Mouse (Mus musculus) heart, postnatal 14 days (tissue): Measurements from ENCODE around the gene Vps37d. TPM values are rescaled to one million over a fixed set of nuclear protein-coding genes. Genes with fewer than 3 reads are reported as not detected.
A peak's percentile ranks its signal among the peaks of the same experiment; 100 is the strongest.

Source experiments
- DNase-seq, 2 experiments: peaks; one replicate each; pipeline ENCODE4 v3.0.0; 2021 to 2022
- intact Hi-C: fragments of 180-260 bp; cut with DNase I; formaldehyde crosslinking; loops from one replicate; pipeline ENCODE4 v1.15.1; 2025
- long read RNA-seq, 2 experiments: library from polyadenylated mRNA; stranded (forward); transcript quantifications; one replicate each; pipeline ENCODE4 v2.0.0; 2021
- total RNA-seq, 2 experiments: library from RNA; stranded (reverse); gene quantifications; 2 replicates each; pipeline ENCODE4 v1.2.3; 2021

Gene Vps37d
- total RNA-seq = 1 to 10 TPM in 1 of 2 experiments, under 1 TPM in 1; 0.98 to 1.2 TPM
- long read RNA-seq, experiment 1, partial matches to known transcripts = 0 of 2 reads
- long read RNA-seq, experiment 1, other reads (novel, unspliced or antisense) = 0 of 2 reads
- long read RNA-seq, experiment 2, partial matches to known transcripts = 0 of 1 reads
- long read RNA-seq, experiment 2, other reads (novel, unspliced or antisense) = 0 of 1 reads

GRCm38 (mm10) chr5:135077564-135078481 is at the start of gene Vps37d:
Vps37d (minus strand) TSS chr5:135078266.
- intact Hi-C loops = no loop called here
- peak; percentile 98 to 99 for DNase-seq

- intact Hi-C loops = no loop called here
- no peak for DNase-seq
Observed at GRCm38 (mm10) chr5:135127669-135128068, 49.6 kb upstream of the Vps37d start.

- DNase-seq = no peak
- intact Hi-C loops = no loop called here
Observed at GRCm38 (mm10) chr5:135126121-135126520, 48.1 kb upstream of the Vps37d start.

DNA sequence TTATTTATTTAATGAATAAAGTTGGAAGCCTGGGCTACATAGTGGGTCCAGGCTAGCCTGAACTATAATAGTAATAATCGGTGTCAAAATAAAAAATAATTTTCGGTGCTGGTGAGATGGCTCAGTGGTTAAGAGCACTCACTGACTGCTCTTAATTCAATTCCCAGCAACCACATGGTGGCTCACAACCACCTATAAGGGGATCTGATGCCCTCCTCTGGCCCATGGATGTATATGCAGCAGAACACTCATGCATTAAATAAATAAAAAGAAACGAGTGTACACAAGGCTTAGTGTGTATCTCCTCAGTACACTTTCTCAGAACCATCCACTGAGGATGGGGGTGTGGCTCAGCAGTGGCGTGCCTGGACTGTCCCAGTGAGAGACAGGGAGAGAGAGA is 42.7 kb upstream of the Vps37d start:
- intact Hi-C loops = no loop called here
- DNase-seq = no peak

DNA sequence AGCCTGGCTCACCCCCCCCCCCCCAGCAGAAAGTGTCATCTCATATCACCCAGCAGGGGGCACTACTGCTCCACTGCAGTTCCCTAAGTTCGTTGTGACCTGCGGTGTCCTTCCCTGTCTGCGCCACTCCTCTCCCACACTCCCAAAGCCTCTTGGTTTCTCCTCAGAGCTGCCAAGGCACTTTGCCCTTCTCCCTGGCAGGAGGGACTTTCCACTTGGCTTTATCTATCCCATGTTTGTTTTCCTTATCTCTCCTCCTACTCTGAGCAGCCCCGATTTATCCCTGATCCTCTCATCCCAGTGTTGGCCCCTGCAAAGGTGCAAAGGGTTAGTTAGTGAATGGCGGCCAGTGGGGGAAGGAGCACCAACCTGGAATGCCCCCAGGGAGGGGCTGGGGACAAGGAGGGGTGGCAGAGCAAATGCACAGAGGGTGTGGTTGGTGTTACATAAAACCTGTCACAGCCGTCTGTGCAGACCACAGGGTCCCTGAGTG is 40.6 kb upstream of the Vps37d start:
- intact Hi-C loops = loop anchor here (1.0 to 5.0 kb wide), 2 partner anchors 73 to 169 kb away; no protein-coding TSS in a partner anchor
- peak; percentile 71 to 77 for DNase-seq

DNA sequence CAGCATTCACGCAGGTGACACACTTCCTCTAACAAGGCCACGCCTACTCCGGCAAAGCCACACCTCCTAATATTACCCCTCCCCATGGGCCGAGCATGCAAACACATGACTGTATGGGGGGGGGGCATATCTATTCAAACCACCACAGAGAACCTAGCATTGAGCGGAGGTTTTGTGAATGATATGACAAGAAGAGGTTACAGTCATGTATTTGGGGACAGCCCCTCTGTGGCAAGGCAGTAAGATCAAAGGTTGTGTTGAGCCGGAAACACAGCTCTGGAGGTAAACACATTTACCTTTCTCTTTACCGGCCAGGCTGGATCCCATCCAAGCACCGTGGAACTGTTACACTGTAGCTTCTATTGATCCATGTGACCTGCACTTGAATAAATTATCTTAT is 37.2 kb upstream of the Vps37d start:
- intact Hi-C loops = loop anchor here (5.0 kb wide), 1 partner anchor 172 kb away; no protein-coding TSS in a partner anchor
- DNase-seq = no peak

DNA sequence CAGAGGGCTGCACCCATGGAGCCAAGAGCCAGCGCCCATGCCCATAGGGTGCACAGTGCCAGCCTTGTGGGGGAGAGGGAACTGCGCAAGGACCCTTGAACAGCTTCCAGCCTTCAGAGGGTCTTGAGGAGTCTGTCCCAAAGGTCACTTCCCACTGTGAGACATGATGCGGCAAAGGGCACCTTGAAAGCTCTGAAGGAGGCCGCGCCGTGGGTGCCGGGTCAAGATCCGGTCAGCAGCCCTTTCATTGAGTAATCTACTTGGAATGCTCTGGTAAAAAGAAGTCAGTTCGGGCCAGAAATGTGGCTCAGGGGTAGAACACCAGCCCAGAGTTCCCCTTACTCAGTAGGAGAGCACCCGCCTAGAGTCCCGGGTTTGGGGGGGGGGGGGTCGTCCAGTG is 35.7 kb upstream of the Vps37d start:
- DNase-seq = no peak
- intact Hi-C loops = no loop called here

- no peak for DNase-seq
- intact Hi-C loops = loop anchor here (10.0 kb wide), 1 partner anchor 95 kb away; no protein-coding TSS in a partner anchor
Observed at GRCm38 (mm10) chr5:135109976-135110375, 31.9 kb upstream of the Vps37d start.

GRCm38 (mm10) chr5:135109426-135109825 is 31.4 kb upstream of the Vps37d start:
- intact Hi-C loops = loop anchor here (10.0 kb wide), 1 partner anchor 95 kb away; no protein-coding TSS in a partner anchor
- no peak for DNase-seq

DNA sequence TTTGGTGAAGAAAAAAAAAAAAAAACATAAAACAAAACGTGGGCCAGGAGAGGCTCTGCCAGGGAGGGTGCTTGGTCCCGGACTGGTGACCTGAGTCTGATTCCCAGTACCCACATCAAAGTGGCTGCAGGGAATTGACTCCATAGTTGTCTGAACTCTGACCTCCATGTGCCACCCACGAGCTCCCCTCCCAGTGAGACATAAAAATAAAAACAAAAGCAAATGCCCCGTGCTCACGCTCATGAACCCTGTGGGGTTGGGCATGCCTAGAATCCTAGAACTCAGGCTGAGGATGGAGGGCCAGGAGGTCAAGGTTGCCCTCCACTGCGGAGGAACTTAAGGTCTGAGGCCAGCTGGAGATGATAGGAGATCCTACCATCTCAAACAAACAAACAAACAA is 31.0 kb upstream of the Vps37d start:
- intact Hi-C loops = loop anchor here (10.0 kb wide), 1 partner anchor 94 kb away; no protein-coding TSS in a partner anchor
- no peak for DNase-seq

DNA sequence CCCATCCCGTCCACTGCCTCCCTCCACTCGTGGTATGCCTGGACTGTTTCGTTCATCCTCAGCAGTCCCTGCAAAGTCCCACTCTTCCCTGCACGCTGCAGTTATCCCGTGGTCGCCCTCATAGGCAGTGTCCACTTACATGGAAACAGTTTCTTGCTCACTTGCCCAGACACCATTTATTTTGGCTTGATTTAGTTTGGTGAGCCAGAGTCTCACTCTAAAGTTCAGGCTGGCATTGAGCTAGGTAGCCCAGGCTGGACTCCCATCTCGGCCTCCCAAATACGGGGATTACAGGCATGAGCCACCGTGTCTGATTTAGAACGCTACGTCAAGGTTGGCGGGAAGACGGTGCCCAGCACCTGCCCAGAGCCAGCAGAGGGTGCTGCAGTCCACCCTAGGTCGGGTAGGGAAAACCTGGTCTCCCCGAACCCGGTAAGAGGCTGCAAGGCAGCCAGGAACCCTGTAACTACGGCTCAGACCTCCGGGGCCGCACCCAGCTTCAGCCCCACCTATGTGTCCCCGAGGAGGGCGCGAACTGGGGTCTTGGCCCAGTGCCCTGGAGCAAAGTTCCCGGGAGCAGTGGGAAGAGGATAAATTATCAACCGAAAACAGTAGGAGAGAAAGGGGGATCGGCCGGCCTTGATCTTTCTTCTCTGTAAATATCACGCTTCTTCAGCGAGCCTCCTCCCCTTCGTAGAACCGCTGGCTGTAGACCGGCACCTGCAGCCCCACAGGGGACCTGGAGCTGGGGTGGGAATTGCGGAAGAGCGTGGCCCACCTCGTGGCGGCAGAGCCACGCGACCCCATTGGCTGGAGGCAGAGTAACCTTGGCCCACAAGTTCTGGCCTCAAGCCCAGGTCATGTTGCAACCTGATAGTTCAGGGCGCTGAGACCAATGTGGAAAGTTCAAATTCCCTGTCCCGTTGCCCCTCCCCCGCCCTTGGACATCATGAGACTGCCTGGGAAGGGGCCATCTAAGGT is 29.7 kb upstream of the Vps37d start:
- peak; percentile 76 to 77 for DNase-seq
- intact Hi-C loops = loop anchor here (10.0 kb wide), 1 partner anchor 93 kb away; no protein-coding TSS in a partner anchor

GRCm38 (mm10) chr5:135106758-135107256 is 28.7 kb upstream of the Vps37d start:
- intact Hi-C loops = loop anchor here (10.0 kb wide), 1 partner anchor 92 kb away; no protein-coding TSS in a partner anchor
- DNase-seq = peak; percentile 77 to 85

DNA sequence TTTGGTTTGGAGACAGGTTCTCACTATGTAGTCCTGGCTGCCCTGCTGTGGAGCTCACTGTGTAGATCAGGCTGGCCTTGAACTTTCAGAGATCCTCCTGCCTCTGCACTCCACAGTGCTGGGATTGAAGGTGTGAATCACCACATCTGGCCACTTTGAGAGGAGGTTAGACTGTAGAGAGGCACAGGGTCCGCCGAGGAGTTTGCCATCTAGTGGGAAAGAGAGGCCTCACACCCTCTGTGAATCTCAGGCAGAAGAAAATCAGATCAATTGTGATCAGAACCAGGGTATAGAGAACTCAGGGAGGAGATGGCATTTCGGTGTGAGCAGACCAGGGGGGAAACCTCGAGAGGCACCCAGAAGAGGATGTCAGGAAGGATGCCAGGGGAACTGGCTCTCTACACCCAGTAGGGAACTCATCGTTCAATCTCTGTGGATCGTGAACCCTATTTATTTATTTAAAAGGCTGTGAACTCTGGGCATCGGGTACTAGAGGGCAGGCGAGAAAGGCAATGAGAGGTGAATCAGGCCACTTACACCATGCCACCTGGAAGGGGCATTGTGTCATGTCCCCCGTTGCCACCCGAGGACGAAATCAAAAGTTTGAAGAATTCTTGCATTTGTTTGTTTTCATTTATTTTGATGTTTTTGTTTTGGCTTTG is 26.1 kb upstream of the Vps37d start:
- DNase-seq = peak in 1 of 2 experiments; percentile 22
- intact Hi-C loops = loop anchor here (10.0 kb wide), 1 partner anchor 89 kb away; no protein-coding TSS in a partner anchor

DNA sequence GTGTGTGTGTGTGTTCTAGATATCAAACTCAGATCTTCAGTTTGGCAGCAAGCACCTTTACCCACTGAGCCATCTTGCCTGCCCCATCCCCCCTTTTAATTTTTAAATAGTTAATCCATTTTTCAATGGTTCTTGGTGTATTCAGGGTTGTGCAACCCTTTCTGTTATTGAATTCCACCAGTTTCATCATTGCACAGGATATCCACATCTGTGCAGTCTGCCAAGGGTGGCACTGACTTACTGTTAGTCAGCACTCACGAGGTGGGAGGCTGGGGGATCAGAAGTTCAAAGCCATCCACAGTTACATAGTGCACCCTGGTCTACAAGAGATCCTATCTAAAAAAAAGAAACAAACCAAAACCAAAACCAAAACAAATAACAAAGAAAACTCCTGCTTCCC is 22.9 kb upstream of the Vps37d start:
- intact Hi-C loops = loop anchor here (10.0 kb wide), 1 partner anchor 86 kb away; no protein-coding TSS in a partner anchor
- DNase-seq = no peak

GRCm38 (mm10) chr5:135089653-135090052 is 11.6 kb upstream of the Vps37d start, which contains the start of gene Mlxipl:
Mlxipl (plus strand) TSS chr5:135089890.
- DNase-seq = no peak
- intact Hi-C loops = no loop called here

GRCm38 (mm10) chr5:135086871-135087270 is 8.8 kb upstream of the Vps37d start:
- DNase-seq = no peak
- intact Hi-C loops = no loop called here

DNA sequence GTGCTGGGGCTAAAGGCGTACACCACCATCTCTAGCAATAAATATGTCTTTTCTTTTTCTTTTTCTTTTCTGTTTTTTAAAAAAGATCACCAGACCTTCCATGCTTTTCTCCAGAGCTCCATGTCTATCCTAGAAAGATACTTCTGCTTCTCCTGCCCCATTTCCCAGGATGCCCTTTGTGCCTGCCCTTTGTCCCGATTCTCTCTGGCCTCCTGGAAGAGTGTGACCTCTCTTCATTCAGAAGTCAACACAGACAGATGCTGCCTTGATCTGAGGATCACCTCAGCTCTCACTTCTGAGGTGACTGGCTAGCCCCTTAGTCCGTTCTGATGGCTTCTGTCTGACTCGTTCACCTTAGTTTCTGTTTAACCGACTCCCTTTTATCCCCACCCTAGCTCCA is 2.5 kb upstream of the Vps37d start:
- intact Hi-C loops = no loop called here
- DNase-seq = no peak

GRCm38 (mm10) chr5:135079578-135079977 is 1.5 kb upstream of the Vps37d start:
- intact Hi-C loops = no loop called here
- no peak for DNase-seq

GRCm38 (mm10) chr5:135078482-135078810 is 380 bp upstream of the Vps37d start:
- peak in 1 of 2 experiments; percentile 17 for DNase-seq
- intact Hi-C loops = no loop called here
